Mouse (Mus musculus): Measurements from ENCODE around the gene Tbc1d22b.
"Not testable (repeated sequence)": the region's sequence is repeated elsewhere in the genome, so short reads cannot be mapped to it uniquely, and the experiment has no call there.

Tbc1d22b gene

DNA sequence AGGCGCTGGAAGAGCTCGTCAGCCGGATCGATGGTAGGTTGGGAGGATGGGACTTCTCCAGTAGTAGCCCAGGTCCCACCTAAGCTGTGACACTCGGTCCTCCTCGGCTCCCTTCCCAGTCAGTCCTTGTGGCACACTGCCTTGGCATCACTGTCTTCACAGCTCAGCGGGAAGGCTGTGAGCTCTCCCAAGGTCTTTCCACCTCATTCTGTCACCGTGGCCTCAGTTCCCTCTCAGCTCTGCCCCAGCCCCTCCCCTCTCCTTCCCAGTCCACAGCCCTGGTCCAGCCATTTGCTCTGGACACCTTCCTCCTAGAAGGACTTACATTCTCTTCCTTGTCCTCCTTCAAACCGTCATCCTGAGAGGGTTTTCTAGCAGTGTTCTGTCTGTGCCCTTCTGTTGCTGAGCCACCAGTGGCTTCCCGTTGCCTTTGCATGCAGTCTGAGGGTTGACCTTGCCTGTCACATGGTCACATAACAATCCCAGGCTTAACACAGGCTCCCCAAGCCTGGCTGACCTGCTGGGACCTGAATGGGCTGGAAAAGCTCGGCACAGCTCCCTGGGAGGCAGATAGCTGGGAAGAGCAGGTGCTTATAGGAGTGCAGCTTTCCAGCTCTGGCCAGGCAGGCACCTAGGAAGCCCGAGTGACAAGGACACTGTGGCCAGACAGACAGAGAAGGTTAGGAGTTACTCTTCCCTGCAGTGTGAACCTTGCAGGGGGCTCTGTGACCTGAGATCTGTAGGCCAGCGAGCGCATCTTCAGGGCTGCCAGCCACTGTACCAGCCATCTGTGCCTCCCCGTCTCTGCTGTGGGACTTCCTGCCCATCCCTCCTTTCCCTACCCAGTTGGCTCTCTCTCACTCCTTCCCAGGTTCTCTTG, 46.5 kb downstream of the Tbc1d22b start:
- no peak for DNase-seq (ENCODE audit: low read depth, low spot score)

DNA sequence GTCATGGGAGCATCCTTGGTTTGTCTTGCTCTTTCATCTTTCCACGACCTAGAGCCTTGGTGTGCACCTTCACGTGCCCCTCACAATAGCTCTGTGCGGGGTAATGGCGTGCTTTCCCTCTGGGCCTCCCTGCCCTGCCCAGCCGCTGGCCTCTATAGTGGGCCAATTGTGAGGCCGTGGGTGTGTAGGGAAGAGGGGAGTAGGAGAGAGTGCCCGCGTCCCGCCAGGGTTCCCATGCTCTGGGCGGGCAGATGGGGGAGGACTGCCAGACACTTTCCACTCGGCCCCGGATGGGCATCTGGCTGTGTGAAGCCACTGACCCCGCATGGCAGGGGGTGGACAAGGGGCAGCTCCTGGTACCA, 47.2 kb downstream of the Tbc1d22b start:
- no peak for DNase-seq (ENCODE audit: low read depth, low spot score)

DNA sequence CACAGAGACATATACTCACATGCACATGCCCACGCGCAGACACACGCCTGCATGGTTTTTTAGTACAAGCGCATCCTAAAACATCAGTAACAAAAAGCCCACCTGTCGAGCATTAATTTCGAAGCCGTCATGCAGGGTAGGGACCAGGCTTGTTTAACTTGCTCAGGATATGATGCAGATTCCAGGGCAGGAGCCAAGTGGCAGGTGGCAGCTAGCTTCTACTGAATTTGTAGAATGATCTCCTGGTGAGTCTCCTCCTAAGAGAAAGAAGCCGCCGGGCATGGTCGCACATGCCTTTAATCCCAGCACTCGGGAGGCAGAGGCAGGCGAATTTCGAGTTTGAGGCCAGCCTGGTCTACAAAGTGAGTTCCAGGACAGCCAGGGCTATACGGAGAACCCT, 49.5 kb downstream of the Tbc1d22b start:
- DNase-seq (ENCODE audit: low read depth, low spot score) = no peak

DNA sequence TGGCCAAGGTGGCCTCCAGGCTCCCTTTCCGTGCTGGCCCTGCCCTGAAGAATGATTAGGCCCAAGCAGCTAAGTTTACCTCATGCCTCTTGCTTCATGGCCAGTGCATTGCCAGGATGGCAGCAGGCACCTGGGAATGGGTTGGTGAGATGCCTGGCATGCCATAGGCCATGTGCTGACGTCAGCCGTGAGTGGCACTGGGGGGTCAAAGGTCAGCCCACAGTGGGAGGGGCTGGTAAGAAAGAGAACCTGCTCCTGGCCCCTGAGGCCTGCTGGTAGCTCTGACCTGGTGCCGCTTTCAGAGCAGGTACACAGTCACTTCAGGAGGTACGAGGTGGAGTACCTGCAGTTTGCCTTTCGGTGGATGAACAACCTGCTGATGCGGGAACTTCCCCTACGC, 50.0 kb downstream of the Tbc1d22b start:
- DNase-seq (ENCODE audit: low read depth, low spot score) = no peak

DNA sequence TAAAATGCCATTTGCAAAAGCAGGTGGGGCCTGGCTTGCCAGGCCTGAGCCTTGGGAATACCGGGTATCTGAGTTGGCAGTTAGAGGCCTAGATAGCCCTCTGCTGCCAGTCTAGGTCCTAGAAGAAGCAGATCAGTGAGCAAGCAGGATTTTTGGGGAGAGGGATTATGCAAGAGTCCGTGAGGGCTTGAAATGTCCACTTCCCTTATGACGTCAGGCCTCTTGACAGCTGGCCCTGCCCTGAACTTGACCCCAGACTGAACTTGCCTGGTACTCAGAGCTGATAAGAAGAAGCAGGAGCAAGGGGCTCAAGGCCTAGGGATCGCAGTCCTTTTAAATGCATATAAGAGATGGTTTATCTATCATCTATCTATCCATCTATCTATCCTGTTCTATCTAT, 51.8 kb downstream of the Tbc1d22b start:
- DNase-seq (ENCODE audit: low read depth, low spot score) = no peak

DNA sequence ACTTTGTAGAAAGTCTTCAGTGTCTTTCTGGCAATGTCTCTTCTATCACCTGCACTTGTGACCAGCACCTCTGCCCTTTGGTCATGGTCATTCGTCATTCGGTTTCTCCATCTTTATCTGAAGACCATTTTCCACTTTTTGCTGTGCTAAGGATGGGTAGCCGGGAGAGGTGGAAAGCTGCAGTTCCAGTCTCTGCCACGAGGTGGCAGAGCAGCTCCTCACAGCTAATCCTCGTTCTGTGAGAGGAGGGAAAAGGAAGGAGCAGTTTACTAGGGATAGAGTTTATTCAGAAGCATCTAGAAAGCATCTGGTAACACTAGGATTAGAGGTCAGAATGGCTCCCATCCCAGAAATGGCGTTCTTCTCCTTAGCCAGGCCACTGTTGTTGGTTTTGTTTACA, 53.7 kb downstream of the Tbc1d22b start:
- DNase-seq (ENCODE audit: low read depth, low spot score) = peak; percentile 53

DNA sequence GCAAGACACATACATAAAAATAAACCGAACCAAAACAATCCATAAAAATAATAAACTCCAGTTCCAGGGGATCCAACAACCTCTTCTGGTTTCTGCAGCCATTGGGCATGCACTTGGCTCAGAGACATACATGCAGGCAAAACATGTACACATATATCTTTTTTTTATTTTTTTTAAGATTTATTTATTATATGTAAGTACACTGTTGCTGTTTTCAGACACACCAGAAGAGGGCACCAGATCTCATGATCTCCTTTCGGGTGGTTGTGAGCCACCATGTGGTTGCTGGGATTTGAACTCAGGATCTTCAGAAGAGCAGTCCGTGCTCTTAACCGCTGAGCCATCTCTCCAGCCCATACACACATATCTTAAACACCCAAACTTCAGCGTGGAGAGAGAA, 63.9 kb downstream of the Tbc1d22b start:
- DNase-seq (ENCODE audit: low read depth, low spot score) = not testable (repeated sequence)

DNA sequence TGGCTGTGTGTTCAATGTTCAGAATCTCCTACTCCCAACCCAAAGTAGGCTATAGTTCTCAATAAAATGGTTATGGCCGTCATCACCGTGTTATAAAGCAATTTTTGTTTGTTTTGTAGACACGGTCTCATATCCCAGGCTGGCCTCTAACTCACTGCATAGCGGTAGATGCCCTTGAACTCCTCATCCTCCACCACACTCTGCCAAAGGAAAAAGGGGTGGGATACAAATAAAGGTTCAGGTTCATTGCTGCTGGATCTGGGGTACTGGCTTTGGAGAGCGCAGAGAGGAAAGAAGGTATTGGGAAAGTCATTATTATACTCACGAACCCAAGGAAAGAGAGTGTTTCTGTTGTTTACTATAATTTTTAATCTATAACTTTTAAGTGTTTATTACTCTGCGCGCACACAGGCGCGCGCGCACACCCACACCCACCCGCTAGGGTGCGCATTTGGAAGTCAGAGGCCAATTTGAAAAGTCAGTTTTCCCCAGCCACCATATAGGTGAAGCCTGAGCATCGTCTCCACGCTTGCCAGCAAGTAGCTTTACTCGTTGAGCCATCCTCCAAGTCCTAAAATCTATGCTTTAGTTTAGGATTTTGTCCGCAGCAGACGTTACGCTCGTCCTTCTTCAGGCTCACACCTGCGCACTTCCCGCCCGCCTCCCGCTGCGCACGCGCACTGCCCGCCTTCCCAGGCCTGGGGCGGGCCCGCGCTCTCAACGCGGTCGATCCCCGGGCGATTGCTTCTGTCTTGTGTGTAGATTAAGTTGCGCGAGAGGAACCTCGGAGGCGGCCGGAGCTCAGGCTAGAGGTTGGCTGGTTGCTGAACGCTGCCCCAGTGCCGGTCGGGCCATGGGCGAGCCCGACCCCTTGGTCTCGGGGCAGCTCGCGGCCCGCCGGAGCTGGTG, 64.8 kb downstream of the Tbc1d22b start, which contains the start of the genes Rnf8 and Gm28043:
Rnf8 (plus strand) TSS at position 676 of the 909 bp plus-strand sequence.
Gm28043 (plus strand) TSS at position 762 of the 909 bp plus-strand sequence.
- DNase-seq (ENCODE audit: low read depth, low spot score) = peak; percentile 87

DNA sequence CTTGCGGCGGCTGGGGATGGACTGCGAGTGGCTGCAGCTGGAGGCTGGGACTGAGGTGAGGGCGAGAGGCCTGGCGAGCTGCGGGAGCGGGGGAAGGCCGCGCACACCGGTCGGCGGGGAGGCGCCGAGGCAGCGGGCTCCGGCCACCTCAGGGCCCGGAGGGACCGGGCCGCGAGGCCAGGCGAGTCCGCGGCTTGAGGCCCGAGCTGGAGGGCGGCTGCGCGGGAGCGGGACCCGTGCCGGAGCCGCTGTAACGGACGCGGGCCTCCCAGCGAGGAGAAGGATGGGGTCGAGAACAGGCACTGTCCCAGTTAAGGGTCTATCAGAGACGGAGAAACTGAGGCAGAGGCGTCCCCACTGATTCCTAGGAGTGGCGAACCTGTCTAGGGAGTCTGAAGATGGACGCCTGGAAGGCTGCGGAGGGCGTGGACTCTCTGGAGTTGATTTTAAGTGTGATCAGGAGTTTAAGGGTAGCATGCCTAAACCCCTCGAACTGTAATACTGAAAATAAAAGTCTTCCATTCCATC, 65.5 kb downstream of the Tbc1d22b start:
- no peak for DNase-seq (ENCODE audit: low read depth, low spot score)

DNA sequence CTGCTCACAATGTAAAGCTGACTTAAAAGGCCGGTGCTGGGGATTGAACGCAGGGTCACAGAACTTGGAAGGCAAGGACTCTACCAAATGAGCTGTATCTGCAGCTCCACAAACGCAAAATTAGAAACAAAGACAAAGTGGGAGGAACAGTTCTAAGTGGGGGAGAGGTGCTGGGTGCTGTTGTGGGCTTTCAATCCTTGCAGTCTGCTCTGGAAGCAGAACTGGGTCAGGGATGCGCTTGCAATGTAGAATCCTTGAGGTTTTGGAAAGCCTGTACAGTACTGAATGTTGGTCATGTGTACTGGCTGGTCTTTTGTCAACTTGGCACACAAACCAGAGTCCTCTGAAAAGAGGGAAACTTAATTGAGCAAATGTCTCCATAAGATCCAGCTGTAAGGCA, 66.0 kb downstream of the Tbc1d22b start:
- no peak for DNase-seq (ENCODE audit: low read depth, low spot score)

DNA sequence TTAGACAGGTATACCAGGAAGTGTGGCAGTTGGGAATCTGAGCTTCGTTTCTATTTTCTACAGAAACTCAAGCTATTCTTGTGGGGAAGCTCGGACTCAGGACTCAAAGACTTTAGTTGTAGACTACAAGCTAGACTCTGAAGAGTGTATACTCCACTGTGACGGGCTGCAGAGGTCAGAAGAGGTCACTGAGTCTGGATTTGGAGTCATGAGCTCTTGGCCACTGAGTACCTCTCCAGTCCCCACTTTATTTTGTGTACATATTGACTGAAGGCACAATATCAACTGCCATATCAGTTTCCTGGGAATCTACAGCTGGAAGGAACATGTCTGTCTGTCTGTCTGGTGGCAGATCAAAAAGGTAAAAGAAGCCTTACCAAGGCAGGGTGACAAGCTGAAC, 69.6 kb downstream of the Tbc1d22b start:
- DNase-seq (ENCODE audit: low read depth, low spot score) = no peak

DNA sequence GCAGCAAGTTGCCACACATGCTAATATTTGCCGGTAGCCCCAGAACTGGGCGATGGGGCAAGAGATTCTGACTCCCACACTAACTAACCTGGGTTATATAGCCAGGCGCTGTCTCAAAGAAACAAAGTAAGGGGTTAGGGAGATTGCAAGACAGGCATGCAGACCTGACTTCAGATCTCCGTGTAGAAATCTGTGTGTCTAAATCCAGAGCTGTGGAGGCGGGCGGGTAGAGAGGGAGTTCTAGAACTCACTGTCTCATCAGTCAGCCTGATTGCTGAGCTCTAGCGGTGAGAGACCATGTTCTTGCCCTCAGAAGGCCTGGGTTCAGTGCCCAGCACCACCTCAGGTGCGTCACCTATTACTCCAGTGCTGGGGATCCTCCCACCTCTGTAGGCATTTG, 73.9 kb downstream of the Tbc1d22b start:
- no peak for DNase-seq (ENCODE audit: low read depth, low spot score)

DNA sequence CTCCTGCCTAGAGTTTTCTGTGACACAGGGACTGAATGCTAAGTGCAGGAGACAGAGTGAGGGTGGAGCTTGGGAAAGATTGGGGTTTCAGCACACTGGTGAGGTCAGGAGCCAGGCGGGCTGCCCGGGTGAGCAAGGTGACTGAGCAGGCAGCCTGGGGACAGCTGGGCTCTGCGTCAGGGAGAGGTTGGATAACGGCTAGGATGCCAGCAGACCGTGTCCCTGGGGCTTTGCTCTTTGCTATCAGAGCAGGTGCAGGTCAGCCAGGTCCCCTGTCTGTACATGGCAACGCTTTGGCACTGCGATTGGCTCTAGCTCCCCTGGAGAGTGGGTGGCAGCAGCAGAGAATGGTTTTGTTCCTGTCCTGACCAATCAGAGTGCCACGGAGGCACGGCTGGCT, 77.7 kb downstream of the Tbc1d22b start:
- DNase-seq (ENCODE audit: low read depth, low spot score) = no peak

DNA sequence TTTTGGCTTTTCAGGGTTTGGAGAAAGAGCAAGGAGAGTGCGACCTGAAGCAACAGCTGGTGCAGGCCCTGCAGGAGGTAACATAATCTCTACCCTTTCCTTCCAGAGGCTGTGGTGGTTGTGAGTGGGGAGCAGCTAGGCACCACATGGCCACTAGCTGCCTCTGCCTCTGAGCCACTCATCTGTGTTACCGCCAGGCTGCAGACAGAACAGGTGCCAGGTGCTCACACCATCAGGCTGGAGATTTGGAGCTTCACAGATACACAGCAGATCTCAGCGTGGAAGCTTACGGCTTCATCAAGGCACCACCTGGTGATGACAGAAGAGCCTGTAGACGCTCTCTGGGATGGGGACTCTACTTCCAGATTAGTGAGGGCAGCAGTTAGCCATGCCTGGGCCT, 79.4 kb downstream of the Tbc1d22b start:
- no peak for DNase-seq (ENCODE audit: low read depth, low spot score)

DNA sequence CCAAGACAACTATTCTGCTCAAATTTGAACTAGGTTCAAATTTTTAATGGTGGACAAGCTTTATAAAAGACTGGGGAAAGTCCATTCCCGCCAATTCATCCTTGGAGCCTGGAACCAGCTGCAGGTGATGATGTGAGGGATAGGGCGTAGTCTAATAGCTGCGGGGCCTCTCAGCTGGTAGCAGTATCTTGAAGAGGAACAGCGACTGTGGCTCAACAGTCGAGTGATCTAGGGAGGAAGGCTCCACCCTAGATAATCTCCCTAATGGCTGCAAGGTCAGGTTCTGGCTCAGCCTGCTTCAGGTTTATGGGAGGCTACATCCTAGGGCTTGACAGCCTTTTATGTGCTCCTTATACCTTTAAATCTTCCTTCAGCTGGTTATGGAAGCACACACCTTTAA, 80.0 kb downstream of the Tbc1d22b start:
- DNase-seq (ENCODE audit: low read depth, low spot score) = no peak

DNA sequence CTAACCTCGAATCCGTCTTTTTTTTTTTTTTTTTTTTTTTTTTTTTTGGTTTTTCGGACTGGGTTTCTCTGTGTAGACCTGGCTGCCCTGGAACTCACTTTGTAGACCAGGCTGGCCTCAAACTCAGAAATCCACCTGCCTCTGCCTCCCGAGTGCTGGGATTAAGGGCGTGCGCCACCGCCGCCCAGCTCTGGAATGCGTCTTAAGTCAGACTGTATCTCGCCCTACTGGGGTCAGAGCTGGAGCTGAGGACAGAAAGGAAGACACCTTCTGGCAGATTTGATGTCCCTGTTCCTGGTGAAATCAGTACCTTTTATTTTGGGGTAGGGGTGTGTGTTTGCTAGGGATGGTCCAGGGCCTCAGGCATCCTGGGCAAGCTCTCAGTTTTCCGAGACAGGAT, 82.7 kb downstream of the Tbc1d22b start:
- DNase-seq (ENCODE audit: low read depth, low spot score) = no peak

DNA sequence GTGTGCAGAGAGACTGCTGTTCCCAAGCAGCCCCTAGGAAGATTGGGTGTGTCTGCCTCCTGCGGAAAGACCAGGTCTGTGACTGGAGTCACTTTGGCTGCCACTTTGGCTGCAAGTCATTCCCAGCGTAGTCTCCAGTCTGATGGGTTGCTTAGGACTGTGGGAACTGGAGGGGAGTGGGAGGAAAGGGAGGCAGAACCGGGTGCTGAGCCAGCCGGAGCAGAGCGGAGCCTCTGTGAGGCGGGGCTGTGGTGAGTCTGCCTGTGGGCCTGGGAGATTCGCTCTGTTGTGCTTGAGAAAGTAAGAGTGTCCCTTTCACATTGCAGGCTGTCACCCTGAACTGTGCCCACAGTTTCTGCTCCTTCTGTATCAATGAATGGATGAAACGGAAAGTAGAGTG, 85.9 kb downstream of the Tbc1d22b start:
- no peak for DNase-seq (ENCODE audit: low read depth, low spot score)

DNA sequence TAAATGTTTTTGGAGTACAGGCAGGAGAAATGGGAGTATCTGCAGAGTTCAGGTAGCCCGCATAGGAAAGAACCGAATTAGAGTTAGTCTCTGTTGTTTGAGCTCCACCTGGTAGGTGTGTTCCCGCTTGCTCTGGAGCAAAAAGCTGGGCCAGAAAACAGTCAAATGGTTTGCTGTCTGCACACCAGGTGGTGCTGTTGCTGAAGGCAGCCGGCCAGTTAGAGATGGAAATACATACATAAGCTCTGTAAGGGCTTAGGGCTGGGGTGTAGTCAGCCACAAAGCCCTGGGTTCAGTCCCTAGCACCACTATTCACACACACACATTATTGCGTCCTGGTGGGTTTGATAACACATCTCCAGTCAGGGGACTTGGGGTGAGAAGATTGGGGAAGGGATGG, 86.5 kb downstream of the Tbc1d22b start:
- DNase-seq (ENCODE audit: low read depth, low spot score) = no peak

DNA sequence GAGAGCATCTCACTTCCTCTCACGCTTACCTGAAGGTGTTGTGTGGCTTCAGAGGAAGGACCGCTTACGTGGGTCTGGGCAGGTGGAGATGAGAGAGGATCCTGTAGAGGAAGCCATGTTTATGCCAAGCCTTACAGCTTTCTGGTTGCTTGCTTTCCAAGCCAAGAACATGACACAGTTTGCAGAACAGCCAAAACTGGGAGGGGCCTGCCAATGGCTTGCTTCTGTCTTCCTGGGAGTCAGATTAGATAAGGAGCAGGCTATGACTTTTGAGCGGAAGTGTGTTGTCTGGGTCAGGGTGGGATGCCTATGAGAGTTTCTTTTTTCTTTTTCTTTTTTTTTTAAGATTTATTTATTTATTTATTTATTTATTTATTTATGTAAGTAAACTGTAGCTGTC, 87.8 kb downstream of the Tbc1d22b start:
- DNase-seq (ENCODE audit: low read depth, low spot score) = no peak

DNA sequence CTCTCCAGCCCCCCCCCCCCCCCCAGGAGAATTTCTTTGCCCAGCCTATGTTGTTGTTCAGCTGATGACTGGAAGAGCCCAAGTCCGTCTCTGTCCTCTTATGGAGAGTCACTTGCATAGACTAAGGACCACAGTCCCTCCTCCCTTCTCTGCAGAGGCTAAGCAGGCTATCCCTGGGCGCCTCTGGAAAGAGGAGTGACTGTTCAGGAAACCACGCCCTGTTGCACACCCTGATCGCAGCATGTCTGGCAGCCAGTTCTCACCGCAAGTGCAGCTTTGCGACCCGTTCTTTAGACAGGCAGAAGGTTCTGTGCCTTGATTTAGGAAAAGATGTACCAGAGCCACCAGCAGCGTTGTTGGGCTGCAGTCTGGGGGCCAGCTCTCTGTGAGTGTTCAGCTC, 88.3 kb downstream of the Tbc1d22b start:
- no peak for DNase-seq (ENCODE audit: low read depth, low spot score)

DNA sequence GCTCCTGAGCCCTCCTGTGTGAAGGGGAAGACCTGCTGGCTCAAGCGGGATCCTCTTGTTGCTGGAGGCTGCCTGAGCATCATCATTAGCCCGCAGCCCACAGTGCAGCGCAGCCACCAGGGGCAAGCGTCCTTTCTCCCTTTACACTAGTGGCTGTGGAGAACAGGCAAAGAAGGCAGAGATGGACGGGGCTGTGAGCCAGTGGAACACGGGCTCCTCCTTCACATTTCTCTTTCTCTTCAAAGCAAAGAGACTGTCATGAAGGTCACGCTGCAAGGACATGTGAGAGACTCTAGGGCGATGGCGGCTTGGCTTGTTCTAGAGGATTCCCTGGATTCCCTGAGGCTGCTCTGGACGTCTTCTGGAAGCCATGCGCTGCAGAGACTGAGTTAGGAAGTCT, 91.4 kb downstream of the Tbc1d22b start:
- no peak for DNase-seq (ENCODE audit: low read depth, low spot score)

DNA sequence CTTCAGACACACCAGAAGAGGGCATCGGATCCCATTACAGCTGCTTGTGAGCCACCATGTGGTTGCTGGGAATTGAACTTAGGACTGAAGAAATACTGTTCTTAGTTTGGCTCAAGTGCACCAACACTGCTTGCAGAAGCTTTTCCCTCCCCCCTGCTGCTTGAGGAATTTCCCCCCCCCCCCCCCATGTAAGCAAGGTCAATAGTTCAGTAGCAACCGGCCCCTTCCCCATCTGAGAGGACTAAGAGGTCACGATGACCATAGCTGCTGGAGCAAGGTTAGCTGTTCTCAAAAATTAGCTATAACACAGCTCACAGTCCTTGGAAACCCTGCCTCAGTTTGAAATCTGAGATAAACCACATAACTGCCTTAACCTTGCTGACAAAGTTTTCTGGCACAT, 92.6 kb downstream of the Tbc1d22b start:
- no peak for DNase-seq (ENCODE audit: low read depth, low spot score)

Measured in retina, adult 2 months (tissue).